Mouse (Mus musculus): Measurements from ENCODE around the gene Ccr7.

The Ccr7 gene

GRCm38 (mm10) chr11:99115940-99116339 is 38.9 kb downstream of the Ccr7 start:
- DNase-seq (ENCODE audit: low spot score in 2 of 2), result no peak

DNA sequence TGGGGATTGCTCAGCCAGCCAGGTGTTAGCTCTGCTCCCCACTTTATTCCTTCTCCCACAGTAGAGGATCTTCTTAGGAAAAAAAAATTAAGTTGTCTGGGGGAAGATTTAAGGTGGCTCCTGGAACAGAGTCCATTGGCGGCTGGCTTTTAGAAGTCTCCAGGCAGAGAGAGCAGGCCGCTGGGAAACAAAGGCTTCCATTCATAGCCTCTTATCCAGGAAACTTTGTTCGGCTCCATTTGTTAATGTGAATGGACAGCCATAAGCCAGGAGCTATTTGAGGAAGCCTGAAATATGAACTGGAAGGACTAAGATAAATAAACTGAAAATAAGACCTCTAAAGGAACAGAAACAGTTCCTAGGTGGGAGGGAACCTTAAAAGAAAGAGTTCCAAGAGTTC is 41.8 kb downstream of the Ccr7 start:
- DNase-seq (ENCODE audit: low spot score in 2 of 2), result no peak

DNA sequence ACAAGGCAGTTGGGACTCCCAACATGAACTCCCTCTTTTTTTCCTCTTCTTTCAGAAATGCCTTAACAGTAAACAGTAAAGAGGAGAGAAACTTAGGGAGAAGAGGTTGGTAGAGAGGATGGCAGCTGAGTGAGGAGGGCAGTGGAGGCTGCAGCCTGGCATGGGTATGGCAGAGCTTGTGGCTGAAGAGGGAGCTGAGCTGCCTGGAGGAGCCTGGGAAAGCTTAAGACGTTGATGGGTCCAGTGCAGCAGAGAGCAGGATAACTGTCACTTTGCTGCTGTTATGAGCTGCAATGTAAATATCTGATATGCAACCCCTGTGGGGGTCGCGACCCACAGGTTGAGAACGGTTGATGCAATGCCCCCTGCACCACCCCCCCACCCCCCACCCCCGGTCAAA is 42.2 kb downstream of the Ccr7 start:
- no peak for DNase-seq (ENCODE audit: low spot score in 2 of 2)

DNA sequence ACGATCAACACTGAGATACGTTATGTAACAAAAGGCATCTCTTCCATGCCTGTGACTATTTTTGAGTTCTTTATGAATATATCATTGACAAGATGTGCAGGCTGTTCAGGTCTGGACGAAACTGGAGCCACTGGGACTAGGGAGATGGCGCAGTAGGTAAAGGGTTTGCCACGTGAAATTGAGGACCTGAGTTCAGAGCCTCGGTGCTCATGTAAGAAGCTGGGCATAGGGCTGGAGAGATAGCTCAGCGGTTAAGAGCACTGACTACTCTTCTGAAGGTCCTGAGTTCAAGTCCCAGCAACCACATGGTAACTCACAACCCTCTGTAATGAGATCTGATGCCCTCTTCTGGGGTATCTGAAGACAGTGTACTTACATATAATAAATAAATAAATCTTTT is 43.2 kb downstream of the Ccr7 start:
- no peak for DNase-seq (ENCODE audit: low spot score in 2 of 2)

- no peak for DNase-seq (ENCODE audit: low spot score in 2 of 2)
Measured at GRCm38 (mm10) chr11:99111155-99111554, 43.7 kb downstream of the Ccr7 start.

GRCm38 (mm10) chr11:99110370-99111110 is 44.3 kb downstream of the Ccr7 start:
- DNase-seq (ENCODE audit: low spot score in 2 of 2), result no peak

- DNase-seq (ENCODE audit: low spot score in 2 of 2), result no peak
Measured at GRCm38 (mm10) chr11:99108296-99108695, 46.6 kb downstream of the Ccr7 start.

GRCm38 (mm10) chr11:99105981-99106726 is 48.7 kb downstream of the Ccr7 start:
- peak in 1 of 2 experiments; percentile 60 for DNase-seq (ENCODE audit: low spot score in 2 of 2)

DNA sequence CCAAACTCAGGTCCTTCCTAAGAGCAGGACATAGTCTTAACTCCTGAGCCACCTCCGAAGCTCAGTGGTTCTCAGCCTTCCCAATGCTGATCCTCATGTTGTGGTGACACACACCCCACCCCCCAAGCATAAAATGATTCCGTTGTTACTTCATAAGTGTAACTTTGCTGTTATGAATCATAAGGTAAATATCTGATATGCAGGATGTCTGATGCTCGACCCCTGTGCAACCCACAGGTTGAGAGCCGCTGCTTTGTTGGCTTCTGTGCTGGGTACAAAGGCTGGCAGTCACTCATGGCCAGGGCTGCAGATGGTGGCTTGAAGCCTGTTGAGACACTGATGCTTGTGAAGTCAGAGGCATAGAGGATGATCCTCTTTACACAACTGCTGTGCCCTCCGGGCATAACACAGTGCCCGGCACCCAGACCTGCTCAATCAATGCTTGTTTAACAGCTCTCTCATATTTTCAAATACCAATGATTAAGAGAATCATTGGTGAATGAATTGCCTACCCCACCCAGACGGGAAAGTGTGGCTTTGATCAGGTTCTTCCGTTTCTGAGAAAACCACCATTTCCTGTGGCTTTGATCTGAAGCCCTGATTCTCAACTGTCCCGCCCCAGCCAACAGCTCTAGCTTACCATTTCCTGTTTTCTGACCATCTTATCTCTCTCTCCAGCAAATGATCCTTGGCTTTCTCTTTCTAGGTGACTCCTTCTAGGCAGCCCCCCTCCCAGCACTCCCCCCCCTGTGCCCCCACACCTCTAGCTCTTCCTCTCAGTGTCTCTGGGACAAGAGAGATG is 50.1 kb downstream of the Ccr7 start:
- DNase-seq (ENCODE audit: low spot score in 2 of 2), result no peak

DNA sequence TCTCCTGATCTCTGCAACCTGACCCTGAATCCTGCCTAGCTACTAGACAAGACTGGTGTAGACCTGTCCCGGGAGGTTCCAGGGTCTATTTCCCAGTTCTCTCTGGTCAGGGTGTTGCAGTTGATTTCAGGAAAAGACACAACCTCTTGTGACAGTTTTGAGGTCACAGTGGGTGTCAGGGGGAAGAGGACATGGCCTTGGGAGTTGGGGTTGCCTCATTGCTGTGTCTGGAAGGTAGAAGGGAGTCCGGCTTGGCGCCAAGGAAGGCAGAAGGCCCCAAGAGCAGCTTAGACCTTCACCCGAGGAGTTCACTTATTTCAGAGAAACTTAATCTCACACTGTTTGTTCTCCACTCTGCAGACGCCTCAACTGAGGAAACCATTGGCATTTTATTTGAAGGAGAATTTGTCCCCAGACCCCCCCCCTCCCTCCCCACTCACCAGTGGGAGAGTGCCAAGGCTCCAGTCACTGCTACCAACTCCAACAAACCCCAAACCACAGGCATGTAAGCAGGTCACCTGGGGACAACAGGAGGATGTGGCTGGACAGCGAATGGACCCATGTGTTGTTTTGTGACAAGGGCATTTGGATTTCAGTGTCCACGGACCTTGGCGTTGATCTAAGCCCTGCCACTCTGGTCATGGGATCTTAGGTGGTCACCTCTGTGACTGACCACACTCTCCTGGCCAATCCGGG is 52.2 kb downstream of the Ccr7 start:
- DNase-seq (ENCODE audit: low spot score in 2 of 2), result no peak

DNA sequence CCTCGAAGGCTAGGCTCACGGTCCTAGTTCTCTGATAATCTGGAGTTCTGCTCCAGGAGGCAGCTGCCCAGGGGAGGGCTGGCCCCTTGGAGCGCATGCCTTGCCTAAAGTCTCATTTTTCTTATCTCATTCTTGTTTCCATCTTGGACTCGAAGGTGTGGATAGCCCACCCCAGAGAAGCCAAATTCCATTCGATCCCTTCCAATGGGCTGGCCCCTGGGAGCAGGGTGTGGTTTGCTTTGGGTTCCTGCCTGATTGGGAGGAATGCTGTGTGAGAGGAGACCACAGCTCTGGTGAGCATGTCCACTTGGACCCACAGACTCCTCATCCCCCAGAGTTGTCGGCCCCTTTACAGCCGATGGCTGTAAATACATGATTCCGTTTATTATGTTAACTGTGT is 53.2 kb downstream of the Ccr7 start:
- DNase-seq (ENCODE audit: low spot score in 2 of 2), result no peak

DNA sequence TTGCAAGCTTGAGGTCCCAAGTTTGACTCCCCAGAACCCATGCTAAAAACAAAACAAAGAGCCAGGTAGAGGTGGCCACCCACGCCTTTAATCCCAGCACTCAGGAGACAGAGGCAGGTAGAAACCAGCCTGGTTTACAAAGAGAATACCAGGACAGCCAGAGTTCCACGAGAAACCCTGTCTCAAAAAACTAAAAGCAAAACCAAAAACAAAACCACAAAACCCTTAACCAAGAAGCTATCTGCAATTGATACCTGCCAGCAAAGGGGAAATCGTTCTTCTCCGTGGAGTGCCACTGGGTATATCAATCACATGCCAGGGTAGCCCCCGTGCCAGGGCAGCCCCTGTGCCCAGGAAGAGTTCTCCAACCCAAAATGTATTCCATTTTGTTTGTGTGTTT is 54.7 kb downstream of the Ccr7 start:
- DNase-seq (ENCODE audit: low spot score in 2 of 2), result no peak

- no peak for DNase-seq (ENCODE audit: low spot score in 2 of 2)
Measured at GRCm38 (mm10) chr11:99099516-99099915, 55.4 kb downstream of the Ccr7 start.

DNA sequence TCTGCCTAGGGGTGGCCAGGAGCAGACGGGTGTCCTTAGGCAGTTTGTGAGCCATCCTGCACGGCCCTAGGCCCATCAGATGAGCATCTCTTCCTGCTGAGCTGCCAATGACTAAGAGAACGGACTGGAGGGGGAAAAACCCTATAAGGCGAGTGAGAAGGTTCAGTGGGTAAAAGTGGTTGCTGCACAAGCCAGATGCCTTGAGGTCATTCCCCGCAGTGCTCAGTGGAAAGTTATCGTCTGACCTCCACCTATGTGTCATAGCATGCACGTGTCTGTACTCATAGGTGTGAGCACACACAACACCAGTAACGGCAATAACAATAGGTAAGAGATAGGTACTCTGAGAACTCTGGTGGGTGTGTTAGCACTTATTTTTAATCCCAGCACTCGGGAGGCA is 56.0 kb downstream of the Ccr7 start:
- no peak for DNase-seq (ENCODE audit: low spot score in 2 of 2)

DNA sequence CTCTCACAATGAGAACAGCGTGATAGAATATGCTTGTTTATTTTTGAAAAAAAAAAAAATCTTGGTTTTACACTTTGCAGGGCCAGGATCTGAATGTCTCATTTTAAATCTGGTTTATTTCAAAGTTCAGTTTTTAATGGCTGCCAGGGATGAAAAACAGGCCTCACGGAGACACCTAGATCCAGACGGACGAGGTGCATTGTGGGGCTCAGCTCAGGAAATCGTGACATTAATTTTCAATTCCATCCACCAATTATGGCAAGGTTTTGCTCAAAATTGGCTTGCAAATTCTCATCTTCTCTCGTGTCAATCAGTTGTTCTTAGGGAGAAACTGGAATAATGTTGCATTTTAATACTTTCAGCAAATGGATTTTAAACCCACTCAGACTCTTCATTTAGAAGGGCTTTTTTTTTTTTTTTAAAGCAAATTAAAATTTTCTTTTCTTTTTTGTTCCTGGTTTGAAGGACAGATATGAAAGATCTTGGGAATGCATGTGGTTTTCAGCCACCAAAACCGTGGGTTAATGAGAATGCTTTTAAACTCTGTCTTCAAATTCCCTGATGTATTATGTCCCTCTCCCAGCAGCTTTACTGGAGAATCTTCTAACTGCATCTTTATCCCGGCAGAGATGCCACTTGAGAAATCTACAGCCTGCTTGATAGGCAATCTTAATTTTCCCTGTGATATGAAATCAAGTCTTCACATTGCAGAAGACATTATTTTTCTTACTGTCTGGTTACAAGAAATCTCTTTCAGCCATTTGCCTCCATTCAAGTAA is 57.7 kb downstream of the Ccr7 start:
- DNase-seq (ENCODE audit: low spot score in 2 of 2), result no peak

DNA sequence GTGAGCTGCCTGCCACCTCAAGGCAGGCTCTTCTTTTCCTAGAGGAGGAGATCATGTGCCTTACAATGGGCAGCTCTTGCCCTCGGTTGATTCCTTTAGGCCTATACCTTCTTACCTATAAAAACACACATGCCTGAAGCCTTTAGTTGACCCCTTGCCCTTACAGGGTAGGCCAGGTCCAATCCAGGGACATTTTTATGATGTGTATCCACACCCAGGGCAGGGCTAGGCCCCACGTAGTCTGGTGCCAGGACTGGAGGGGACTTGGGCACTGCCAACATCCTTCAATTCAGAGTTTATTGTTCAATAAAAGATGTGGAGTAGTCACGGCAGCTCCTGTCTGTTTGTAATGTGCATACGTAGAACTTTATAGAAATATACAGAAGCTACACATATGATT is 58.5 kb downstream of the Ccr7 start:
- no peak for DNase-seq (ENCODE audit: low spot score in 2 of 2)

GRCm38 (mm10) chr11:99095759-99096158 is 59.1 kb downstream of the Ccr7 start:
- DNase-seq (ENCODE audit: low spot score in 2 of 2), result no peak

DNA sequence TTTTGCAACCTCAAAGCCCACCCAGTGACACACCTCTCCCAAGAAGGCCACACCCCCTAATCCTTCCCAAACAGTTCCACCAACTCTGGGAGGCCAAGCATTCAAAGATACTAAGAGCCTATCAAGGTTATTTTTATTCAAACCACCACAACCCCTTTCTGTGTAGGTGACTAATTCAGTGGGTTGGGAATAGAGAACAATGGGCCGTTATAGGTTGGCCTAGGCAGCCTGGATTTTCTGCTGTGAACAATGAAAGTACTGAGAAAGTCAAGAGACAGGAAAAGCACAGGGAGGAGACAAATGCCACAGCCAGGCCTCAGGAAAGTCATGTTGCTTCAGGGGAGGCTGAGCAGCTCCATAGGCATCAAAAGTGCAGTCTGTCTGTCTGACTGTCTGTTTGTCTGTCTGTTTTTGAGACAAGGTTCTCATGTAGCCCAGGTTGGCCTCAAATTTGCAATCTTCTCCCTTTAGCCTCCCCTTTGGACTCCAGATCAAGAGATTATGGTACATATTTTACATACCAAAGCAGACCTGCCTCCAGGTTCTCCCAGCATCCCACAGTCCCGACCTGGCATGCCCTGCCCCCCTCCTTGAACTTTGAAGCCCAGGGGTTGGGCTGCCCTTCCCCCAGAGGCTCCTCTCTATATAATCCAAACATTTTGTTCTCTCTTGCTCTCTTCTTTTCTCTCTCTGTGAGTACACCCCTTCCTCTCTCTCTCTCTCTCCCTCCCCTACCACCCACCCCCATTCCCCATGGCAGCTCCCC is 59.8 kb downstream of the Ccr7 start:
- DNase-seq (ENCODE audit: low spot score in 2 of 2), result no peak
